Mouse (Mus musculus): ENCODE results near the gene Prrt3.

Gene Prrt3

GRCm38 (mm10) chr6:113501388-113502084, at the start of gene Prrt3:
Gene Prrt3, minus strand, starts transcription at chr6:113501931.
- DNase-seq (ENCODE audit: low read depth, low spot score) = no peak

GRCm38 (mm10) chr6:113543906-113544481, 42.3 kb upstream of the Prrt3 start:
- peak; percentile 20 for DNase-seq (ENCODE audit: low read depth, low spot score)

GRCm38 (mm10) chr6:113541610-113542009, 39.9 kb upstream of the Prrt3 start:
- DNase-seq (ENCODE audit: low read depth, low spot score) = no peak

- DNase-seq (ENCODE audit: low read depth, low spot score) = no peak
These were observed 33.2 kb upstream of the Prrt3 start for GRCm38 (mm10) chr6:113534886-113535285.

- peak; percentile 8 for DNase-seq (ENCODE audit: low read depth, low spot score)
These were observed 30.2 kb upstream of the Prrt3 start for GRCm38 (mm10) chr6:113531840-113532404.

GRCm38 (mm10) chr6:113530932-113531839, 29.5 kb upstream of the Prrt3 start, which contains the start of the genes Emc3 and Fancd2:
Gene Emc3, minus strand, starts transcription at chr6:113531652.
Gene Fancd2, plus strand, starts transcription at chr6:113531682.
- peak; percentile 84 for DNase-seq (ENCODE audit: low read depth, low spot score)

GRCm38 (mm10) chr6:113523420-113523819, 21.7 kb upstream of the Prrt3 start:
- no peak for DNase-seq (ENCODE audit: low read depth, low spot score)

GRCm38 (mm10) chr6:113522310-113522709, 20.6 kb upstream of the Prrt3 start:
- DNase-seq (ENCODE audit: low read depth, low spot score) = no peak

- no peak for DNase-seq (ENCODE audit: low read depth, low spot score)
These were observed 15.8 kb upstream of the Prrt3 start for GRCm38 (mm10) chr6:113517434-113518080.

GRCm38 (mm10) chr6:113514600-113514999, 12.9 kb upstream of the Prrt3 start:
- DNase-seq (ENCODE audit: low read depth, low spot score) = no peak

GRCm38 (mm10) chr6:113513944-113514343, 12.2 kb upstream of the Prrt3 start:
- DNase-seq (ENCODE audit: low read depth, low spot score) = no peak

GRCm38 (mm10) chr6:113508947-113509280, 7.2 kb upstream of the Prrt3 start:
- no peak for DNase-seq (ENCODE audit: low read depth, low spot score)

- DNase-seq (ENCODE audit: low read depth, low spot score) = no peak
These were observed 6.7 kb upstream of the Prrt3 start for GRCm38 (mm10) chr6:113508272-113508946.

GRCm38 (mm10) chr6:113507130-113507529, 5.4 kb upstream of the Prrt3 start:
- no peak for DNase-seq (ENCODE audit: low read depth, low spot score)

GRCm38 (mm10) chr6:113505689-113506088, 4.0 kb upstream of the Prrt3 start:
- DNase-seq (ENCODE audit: low read depth, low spot score) = no peak

- DNase-seq (ENCODE audit: low read depth, low spot score) = no peak
These were observed 1.1 kb upstream of the Prrt3 start for GRCm38 (mm10) chr6:113502801-113503200.

GRCm38 (mm10) chr6:113499346-113499745, 2.4 kb downstream of the Prrt3 start:
- DNase-seq (ENCODE audit: low read depth, low spot score) = no peak

GRCm38 (mm10) chr6:113495071-113495675, 6.6 kb downstream of the Prrt3 start:
- no peak for DNase-seq (ENCODE audit: low read depth, low spot score)

GRCm38 (mm10) chr6:113494258-113494788, 7.4 kb downstream of the Prrt3 start:
- DNase-seq (ENCODE audit: low read depth, low spot score) = peak; percentile 42

All from c-Kit-negative CD71-positive TER-119-positive erythroid progenitor cells, embryonic 14.5 days (primary cell).